Mouse (Mus musculus) cerebellum, adult 2 months (tissue): Measurements from ENCODE around the gene Afap1.

ENCODE experiments used
- CTCF ChIP-seq: fragments of 200-500 bp; IDR thresholded peaks from 2 replicates; pipeline ENCODE4 v1.5.1; 2011; ENCODE audit warnings: low read depth, mild to moderate bottlenecking, control low read depth, low read length, moderate library complexity, borderline replicate concordance; ENCODE audit not compliant: insufficient read depth
- POLR2A ChIP-seq: fragments of 200-500 bp; IDR thresholded peaks from 2 replicates; pipeline ENCODE4 v1.6.1; 2011; ENCODE audit warnings: low read length, control low read depth, borderline replicate concordance; ENCODE audit not compliant: insufficient read depth

- no peak for TF ChIP-seq CTCF
- no peak for TF ChIP-seq POLR2A
Observed at GRCm38 (mm10) chr5:35898994-35899393, 5.9 kb downstream of the Afap1 start.
